Mouse (Mus musculus) MEL (cell line): ENCODE data around the gene Cox4i2. TPM values are rescaled to one million over a fixed set of nuclear protein-coding genes. Genes with fewer than 3 reads are reported as not detected.

ENCODE experiments used
- DNase-seq: peaks from one replicate; pipeline ENCODE4 v3.0.0; 2011; ENCODE audit warnings: low read depth, low spot score
- H3K27ac ChIP-seq: 2 replicates; pipeline ENCODE4 v1.5.1; 2012; ENCODE audit warnings: low read depth, mild to moderate bottlenecking, control low read depth, low read length, moderate library complexity; ENCODE audit not compliant: control insufficient read depth
- H3K27me3 ChIP-seq, 2 experiments: fragments of 150-350 bp in 1 of 2; sonication (generic) in 1 of 2; 2 replicates each; pipeline ENCODE4 v1.6.1; 2012; ENCODE audit warnings: low read length in 2 of 2, mild to moderate bottlenecking in 2 of 2, improper control_type of control experiment in 1 of 2, moderate library complexity in 1 of 2; ENCODE audit not compliant: insufficient read depth in 2 of 2, control insufficient read depth in 1 of 2
- H3K36me3 ChIP-seq, 2 experiments: 2 replicates each; pipeline ENCODE4 v1.6.1; 2012 to 2014; ENCODE audit warnings: low read length in 2 of 2, improper control_type of control experiment in 1 of 2, inconsistent platforms in 1 of 2, mild to moderate bottlenecking in 1 of 2; ENCODE audit not compliant: insufficient read depth in 2 of 2, control insufficient read depth in 1 of 2
- H3K4me1 ChIP-seq, 2 experiments: fragments of 150-350 bp in 1 of 2; sonication (generic) in 1 of 2; 2 replicates each; pipeline ENCODE4 v1.6.1; 2012; ENCODE audit warnings: low read length in 2 of 2, improper control_type of control experiment in 1 of 2, mild to moderate bottlenecking in 1 of 2; ENCODE audit not compliant: insufficient read depth in 2 of 2, control insufficient read depth in 1 of 2
- H3K4me3 ChIP-seq, 2 experiments: fragments of 150-350 bp in 1 of 2; sonication (generic) in 1 of 2; 2 replicates each; pipeline ENCODE4 v1.5.1; 2012; ENCODE audit warnings: low read depth in 2 of 2, low read length in 2 of 2, mild to moderate bottlenecking in 2 of 2, moderate library complexity in 2 of 2, control low read depth in 1 of 2, improper control_type of control experiment in 1 of 2; ENCODE audit not compliant: control insufficient read depth in 1 of 2, insufficient read depth in 1 of 2
- H3K79me2 ChIP-seq: 2 replicates; pipeline ENCODE4 v1.6.1; 2012; ENCODE audit warnings: mild to moderate bottlenecking, low read length, moderate library complexity; ENCODE audit not compliant: control insufficient read depth, poor library complexity, insufficient read depth
- H3K9ac ChIP-seq: 2 replicates; pipeline ENCODE4 v1.6.1; 2012; ENCODE audit warnings: low read depth, mild to moderate bottlenecking, control low read depth, low read length, moderate library complexity; ENCODE audit not compliant: control insufficient read depth, poor library complexity, severe bottlenecking
- H3K9me3 ChIP-seq: fragments of 150-350 bp; sonication (generic); replicated peaks from 2 replicates; pipeline ENCODE4 v1.6.1; 2012; ENCODE audit warnings: mild to moderate bottlenecking, low read length, improper control_type of control experiment, moderate library complexity; ENCODE audit not compliant: insufficient read depth
- CHD2 ChIP-seq: IDR thresholded peaks from 2 replicates; pipeline ENCODE4 v1.6.1; 2011; ENCODE audit warnings: low read length, improper control_type of control experiment
- CTCF ChIP-seq, 3 experiments: IDR thresholded peaks in 2 of 3; conservative IDR thresholded peaks in 1 of 3; 2 replicates each; pipeline ENCODE4 v1.5.1; 2011 to 2012; ENCODE audit warnings: low read length in 3 of 3, low read depth in 2 of 3, mild to moderate bottlenecking in 2 of 3, improper control_type of control experiment in 1 of 3, inconsistent platforms in 1 of 3, mixed read lengths in 1 of 3, moderate library complexity in 1 of 3; ENCODE audit not compliant: control insufficient read depth in 1 of 3, insufficient read depth in 1 of 3, poor library complexity in 1 of 3, severe bottlenecking in 1 of 3
- ELF1 ChIP-seq: IDR thresholded peaks from 2 replicates; pipeline ENCODE4 v1.6.1; 2014; ENCODE audit warnings: low read depth, mild to moderate bottlenecking, inconsistent platforms, low read length, improper control_type of control experiment, moderate library complexity
- MYB ChIP-seq: IDR thresholded peaks from 2 replicates; pipeline ENCODE4 v1.6.1; 2011; ENCODE audit warnings: mild to moderate bottlenecking, low read depth, low read length, improper control_type of control experiment
- POLR2A ChIP-seq, 2 experiments: IDR thresholded peaks; 2 replicates each; pipeline ENCODE4 v1.6.1; 2011 to 2012; ENCODE audit warnings: low read length in 2 of 2, mild to moderate bottlenecking in 2 of 2, control low read depth in 1 of 2, improper control_type of control experiment in 1 of 2, low read depth in 1 of 2, moderate library complexity in 1 of 2; ENCODE audit not compliant: control insufficient read depth in 1 of 2, insufficient read depth in 1 of 2, poor library complexity in 1 of 2
- POLR2AphosphoS2 ChIP-seq: IDR thresholded peaks from 2 replicates; pipeline ENCODE4 v1.6.1; 2011; ENCODE audit warnings: low read length, improper control_type of control experiment
- POLR2AphosphoS5 ChIP-seq: IDR thresholded peaks from 2 replicates; pipeline ENCODE4 v1.6.1; 2012; ENCODE audit warnings: low read depth, borderline replicate concordance, mild to moderate bottlenecking, inconsistent platforms, low read length, moderate library complexity, mixed read lengths
- SIN3A ChIP-seq: IDR thresholded peaks from 2 replicates; pipeline ENCODE4 v1.6.1; 2012; ENCODE audit warnings: low read length, improper control_type of control experiment, inconsistent platforms
- TAL1 ChIP-seq: IDR thresholded peaks from 2 replicates; pipeline ENCODE4 v1.6.1; 2012; ENCODE audit warnings: mild to moderate bottlenecking, inconsistent platforms, low read length, moderate library complexity, mixed read lengths
- ZNF384 ChIP-seq: IDR thresholded peaks from 2 replicates; pipeline ENCODE4 v1.6.1; 2012; ENCODE audit warnings: low read depth, mild to moderate bottlenecking, inconsistent platforms, low read length, improper control_type of control experiment
- polyA plus RNA-seq, 2 experiments: library from polyadenylated mRNA; stranded (reverse) in 1 of 2; unstranded in 1 of 2; fragments of >175 nt in 1 of 2; fragments of >200 nt in 1 of 2; gene quantifications; 2 replicates each; pipeline versions ENCODE4 v1.2.1 to v1.2.4; 2012; ENCODE audit warnings: low replicate concordance in 2 of 2, low read depth in 1 of 2; ENCODE audit not compliant: insufficient read length in 2 of 2, insufficient read depth in 1 of 2, missing spikeins in 1 of 2
- total RNA-seq: library from RNA; depleted of rRNA; stranded (reverse); fragments of 300-350 nt; gene quantifications from 2 replicates; pipeline ENCODE4 v1.2.3, GENCODE M21; 2012

Cox4i2 gene
- total and polyA plus RNA-seq, 3 experiments, result 0.17 TPM; not detected in 2

DNA sequence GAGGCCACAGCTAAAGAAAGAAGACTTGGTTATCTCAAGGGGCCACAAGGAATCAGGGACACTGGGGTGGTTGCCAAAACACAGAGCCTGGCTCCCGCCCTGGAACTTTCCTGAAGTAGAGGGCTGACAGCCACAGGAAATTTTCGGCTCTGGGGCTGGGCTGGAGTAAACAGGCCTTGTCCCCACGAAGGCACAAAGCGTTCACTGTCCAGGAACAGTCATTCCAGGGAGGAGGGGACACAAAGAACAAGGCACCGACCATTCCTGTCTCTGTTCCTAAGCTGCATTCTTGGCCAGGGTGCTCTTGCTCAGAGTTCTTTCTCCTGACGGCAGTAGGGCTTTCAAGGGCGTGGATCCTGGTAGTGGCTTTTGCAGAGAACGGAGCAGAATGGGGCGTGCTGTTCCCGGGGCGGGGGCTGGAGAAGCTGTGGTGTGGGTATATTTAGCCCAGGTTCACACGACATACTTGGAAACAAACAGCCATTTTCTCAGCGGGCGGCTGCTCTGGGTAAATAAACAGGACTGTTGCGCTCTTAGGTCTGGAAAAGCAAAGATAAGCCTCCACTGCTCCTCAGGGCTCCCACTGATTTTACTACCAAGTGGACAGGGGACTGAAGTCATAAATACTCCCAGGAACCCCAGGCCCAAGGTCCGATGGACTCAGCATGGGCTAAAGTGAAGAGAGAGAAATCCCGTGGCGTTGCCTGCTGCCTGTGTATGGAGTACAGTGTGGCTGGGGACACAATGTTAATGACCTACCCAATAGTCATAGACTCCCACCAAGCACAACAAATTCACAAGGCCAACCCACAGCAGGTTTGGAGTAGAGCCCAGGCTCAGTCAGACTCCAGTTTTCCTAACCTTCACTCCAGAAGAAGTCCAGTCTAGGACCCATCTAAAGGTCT is 31.7 kb downstream of the Cox4i2 start:
- Histone ChIP-seq H3K9ac (no peak overlapping the region), H3K4me1 (peaks cover 13 to 38% of the 10 kb centered on the region in 2 experiments), H3K36me3 (peaks cover 0 to 33% of the 10 kb centered on the region in 2 experiments; a peak in 2 of 4 replicates), H3K4me3 (no peak overlapping the region), H3K27ac (no peak overlapping the region), H3K27me3 (no peaks in the 10 kb centered on the region), H3K9me3 (no peaks in the 10 kb centered on the region), H3K79me2 (no peaks in the 10 kb centered on the region)
- DNase-seq, result no peak
- TF ChIP-seq TAL1 (peak; percentile 52), SIN3A (no peak)

DNA sequence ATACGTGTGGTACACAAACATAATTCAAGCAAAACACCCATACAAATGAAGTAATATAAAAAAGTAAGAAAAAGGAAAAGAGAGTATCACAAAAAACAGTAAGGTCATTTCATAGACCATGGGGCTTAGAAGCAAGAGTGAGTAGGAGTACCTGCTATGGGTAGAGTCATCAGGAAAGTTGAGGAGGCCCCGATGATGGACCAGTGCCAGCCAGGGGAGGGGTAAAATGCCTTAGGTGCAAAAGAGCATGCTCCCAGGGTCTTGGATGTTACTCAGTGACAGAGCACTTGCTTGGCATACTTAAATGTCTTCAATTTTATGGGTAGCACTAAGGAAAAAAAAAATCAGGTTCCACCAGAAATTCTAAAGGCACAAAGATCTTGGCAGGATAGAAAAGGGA is 33.2 kb downstream of the Cox4i2 start:
- TF ChIP-seq ZNF384 (no peak), ELF1 (no peak), POLR2AphosphoS5 (no peak), MYB (no peak), CTCF (IDR thresholded peaks at IDR 0.05 in 2 of 3, conservative IDR thresholded peaks at IDR 0.05 in 1 of 3; ENCODE audit: control insufficient read depth in 1 of 3, insufficient read depth in 1 of 3, low read depth in 2 of 3, low read length in 3 of 3, poor library complexity in 1 of 3, severe bottlenecking in 1 of 3) (no peak), CHD2 (no peak)
- no peaks in the 10 kb centered on the region for H3K79me2 ChIP-seq
- H3K27me3 ChIP-seq, result no peaks in the 10 kb centered on the region
- H3K27ac ChIP-seq, result peak overlapping the region; percentile 14; the same call in 1 of the 2 replicates
- peaks cover 13 to 43% of the 10 kb centered on the region in 2 experiments for H3K4me1 ChIP-seq
- no peak for DNase-seq
- H3K9me3 ChIP-seq, result no peaks in the 10 kb centered on the region
- no peak overlapping the region for H3K4me3 ChIP-seq
- no peak overlapping the region for H3K9ac ChIP-seq
- H3K36me3 ChIP-seq, result peaks cover 0 to 39% of the 10 kb centered on the region in 2 experiments; a peak in 2 of 4 replicates

DNA sequence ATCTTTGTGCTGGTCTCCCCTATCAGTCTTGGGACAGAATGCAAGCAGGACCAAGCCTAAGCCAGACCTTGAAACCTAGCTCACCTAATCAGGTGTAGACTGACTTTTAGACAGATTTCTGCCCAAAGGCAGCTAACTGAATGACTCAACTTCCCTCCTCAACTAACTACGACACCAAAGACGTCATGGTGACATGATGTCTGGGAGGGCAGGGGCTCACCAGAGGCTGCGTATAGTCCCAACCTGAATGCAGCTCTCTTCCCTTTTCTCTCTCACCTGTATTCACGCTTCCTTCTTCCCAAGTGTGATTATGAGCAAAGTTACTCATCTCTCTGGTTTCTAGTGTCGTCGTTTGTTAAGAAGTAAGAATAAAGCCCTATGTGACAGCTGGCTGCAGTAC is 33.6 kb downstream of the Cox4i2 start:
- TF ChIP-seq POLR2A (IDR thresholded peaks at IDR 0.05; ENCODE audit: control insufficient read depth in 1 of 2, insufficient read depth in 1 of 2, low read depth in 1 of 2, low read length in 2 of 2, poor library complexity in 1 of 2) (no peak), MYB (no peak), ZNF384 (no peak), POLR2AphosphoS2 (no peak)
- no peak overlapping the region for H3K4me3 ChIP-seq
- H3K36me3 ChIP-seq, result peaks cover 0 to 39% of the 10 kb centered on the region in 2 experiments; a peak in 2 of 4 replicates
- H3K27ac ChIP-seq, result peak overlapping the region; percentile 99
- H3K79me2 ChIP-seq, result no peaks in the 10 kb centered on the region
- no peaks in the 10 kb centered on the region for H3K27me3 ChIP-seq
- H3K4me1 ChIP-seq, result peaks cover 13 to 43% of the 10 kb centered on the region in 2 experiments
- no peaks in the 10 kb centered on the region for H3K9me3 ChIP-seq
- no peak for DNase-seq
- H3K9ac ChIP-seq, result no peak overlapping the region
